Mouse (Mus musculus) ES-E14 (cell line): ENCODE results near the gene Pigq. TPM values are rescaled to one million over a fixed set of nuclear protein-coding genes. Genes with fewer than 3 reads are reported as not detected.

Experiments used
- DNase-seq: peaks from one replicate; pipeline ENCODE4 v3.0.0-alpha.2; 2013; ENCODE audit warnings: low read depth, low spot score
- H3K27ac ChIP-seq: 2 replicates; pipeline ENCODE4 v1.5.1; 2012; ENCODE audit warnings: low read depth, mild to moderate bottlenecking, low read length, moderate library complexity, mixed read lengths; ENCODE audit not compliant: poor library complexity, insufficient read depth, severe bottlenecking
- H3K36me3 ChIP-seq: 2 replicates; pipeline ENCODE4 v1.6.1; 2012; ENCODE audit warnings: mild to moderate bottlenecking, low read length, moderate library complexity, mixed read lengths; ENCODE audit not compliant: control insufficient read depth, poor library complexity, insufficient read depth, severe bottlenecking
- H3K4me1 ChIP-seq, 2 experiments: fragments of 150-350 bp in 1 of 2; sonication (generic) in 1 of 2; 2 replicates each; pipeline ENCODE4 v1.6.1; 2012; ENCODE audit warnings: low read length in 2 of 2, mild to moderate bottlenecking in 1 of 2, mixed read lengths in 1 of 2; ENCODE audit not compliant: control insufficient read depth in 2 of 2, insufficient read depth in 2 of 2, poor library complexity in 1 of 2
- H3K4me3 ChIP-seq, 2 experiments: fragments of 150-350 bp in 1 of 2; sonication (generic) in 1 of 2; 2 replicates each; pipeline ENCODE4 v1.5.1; 2012; ENCODE audit warnings: low read length in 2 of 2, low read depth in 1 of 2, mild to moderate bottlenecking in 1 of 2, mixed read lengths in 1 of 2; ENCODE audit not compliant: insufficient read depth in 1 of 2, poor library complexity in 1 of 2, severe bottlenecking in 1 of 2
- H3K9ac ChIP-seq: 2 replicates; pipeline ENCODE4 v1.6.1; 2012; ENCODE audit warnings: low read depth, mild to moderate bottlenecking, low read length, mixed read lengths; ENCODE audit not compliant: poor library complexity, insufficient read depth, severe bottlenecking
- H3K9me3 ChIP-seq: fragments of 150-350 bp; sonication (generic); 2 replicates; pipeline ENCODE4 v1.6.1; 2012; ENCODE audit warnings: low read depth, mild to moderate bottlenecking, low read length; ENCODE audit not compliant: control insufficient read depth, insufficient read depth
- CHD2 ChIP-seq: IDR thresholded peaks from 2 replicates; pipeline ENCODE4 v1.6.1; 2014; ENCODE audit warnings: mild to moderate bottlenecking, low read depth, low read length, inconsistent platforms
- HCFC1 ChIP-seq: IDR thresholded peaks from 2 replicates; pipeline ENCODE4 v1.6.1; 2012; ENCODE audit warnings: low read length, inconsistent platforms, borderline replicate concordance; ENCODE audit not compliant: insufficient read depth
- MAFK ChIP-seq: IDR thresholded peaks from 2 replicates; pipeline ENCODE4 v1.6.1; 2014; ENCODE audit warnings: mild to moderate bottlenecking, low read depth, low read length, inconsistent platforms; ENCODE audit not compliant: insufficient read depth
- ZC3H11A ChIP-seq: IDR thresholded peaks from 2 replicates; pipeline ENCODE4 v1.6.1; 2012; ENCODE audit warnings: low read depth, mild to moderate bottlenecking, inconsistent platforms, low read length, borderline replicate concordance
- ZNF384 ChIP-seq: IDR thresholded peaks from 2 replicates; pipeline ENCODE4 v1.6.1; 2012; ENCODE audit warnings: low read depth, low read length, inconsistent platforms
- in situ Hi-C, 2 experiments: fragments of 600-800 bp; cut with MboI; formaldehyde crosslinking; loops; one replicate each; pipeline ENCODE4 v1.15.1; 2025; ENCODE audit warnings: low sequenced_read_pairs in 2 of 2, inconsistent platforms in 1 of 2; ENCODE audit not compliant: unreplicated experiment in 2 of 2
- total RNA-seq: library from RNA; depleted of rRNA; stranded (reverse); fragments of 300-350 nt; gene quantifications from 2 replicates; pipeline ENCODE4 v1.2.3, GENCODE M21; 2012

Gene Pigq
- total RNA-seq, 1 experiment: 44.4 TPM

GRCm38 (mm10) chr17:25882306-25882705 is 62.4 kb downstream of the Pigq start:
- no peak overlapping the region for H3K9ac ChIP-seq
- no peak overlapping the region for H3K4me3 ChIP-seq
- H3K27ac ChIP-seq: no peak overlapping the region
- H3K4me1 ChIP-seq: peaks cover 8 to 45% of the 10 kb centered on the region in 2 experiments; a peak in 3 of 4 replicates
- DNase-seq: no peak
- H3K9me3 ChIP-seq: no peaks in the 10 kb centered on the region
- in situ Hi-C loops: no loop called here
- peaks cover 34% of the 10 kb centered on the region for H3K36me3 ChIP-seq
- TF ChIP-seq ZNF384: no peak
- TF ChIP-seq MAFK: no peak
- no peak for TF ChIP-seq HCFC1
- TF ChIP-seq CHD2: no peak
- no peak for TF ChIP-seq ZC3H11A

- Histone ChIP-seq H3K4me1 (peaks cover 8 to 45% of the 10 kb centered on the region in 2 experiments; a peak in 3 of 4 replicates), H3K9me3 (no peaks in the 10 kb centered on the region), H3K9ac (no peak overlapping the region), H3K4me3 (no peak overlapping the region), H3K36me3 (peaks cover 34% of the 10 kb centered on the region), H3K27ac (peak overlapping the region; percentile 38; the same call in 1 of the 2 replicates)
- in situ Hi-C loops: no loop called here
- no peak for TF ChIP-seq HCFC1
- no peak for TF ChIP-seq CHD2
- no peak for TF ChIP-seq MAFK
- no peak for TF ChIP-seq ZC3H11A
- no peak for TF ChIP-seq ZNF384
- no peak for DNase-seq
Observed at GRCm38 (mm10) chr17:25881691-25882090, 63.0 kb downstream of the Pigq start.

- Histone ChIP-seq H3K4me1 (peaks cover 8 to 45% of the 10 kb centered on the region in 2 experiments; a peak in 3 of 4 replicates), H3K9me3 (no peaks in the 10 kb centered on the region), H3K9ac (no peak overlapping the region), H3K36me3 (peaks cover 34% of the 10 kb centered on the region), H3K27ac (0 out of 2 replicates have a peak overlapping the region, but pooled peaks have one; percentile 38), H3K4me3 (no peak overlapping the region)
- peak; percentile 71 for DNase-seq
- in situ Hi-C loops: no loop called here
- TF ChIP-seq ZC3H11A (no peak), MAFK (no peak), HCFC1 (no peak), CHD2 (no peak), ZNF384 (no peak)
Observed at GRCm38 (mm10) chr17:25880913-25881641, 63.7 kb downstream of the Pigq start.

- Histone ChIP-seq H3K4me1 (peaks cover 5 to 42% of the 10 kb centered on the region in 2 experiments; a peak in 3 of 4 replicates), H3K9ac (no peak within 1 kb of the TSS), H3K36me3 (peaks cover 34% of the 10 kb centered on the region), H3K27ac (peak within 1 kb of the TSS; percentile 38; the same call in 1 of the 2 replicates), H3K4me3 (no peak within 1 kb of the TSS), H3K9me3 (no peaks in the 10 kb centered on the region)
- in situ Hi-C loops: no loop called here
- TF ChIP-seq CHD2 (no peak), ZC3H11A (no peak), ZNF384 (no peak), MAFK (no peak), HCFC1 (no peak)
- no peak for DNase-seq
Observed at GRCm38 (mm10) chr17:25880196-25880910, 64.4 kb downstream of the Pigq start, which contains the start of gene Wfikkn1. TSS of gene Wfikkn1 (minus strand) at chr17:25880858.
